Mouse (Mus musculus) MEL (cell line): ENCODE data around the gene Hspa1a. TPM values are rescaled to one million over a fixed set of nuclear protein-coding genes. Genes with fewer than 3 reads are reported as not detected.

Source experiments
- DNase-seq: peaks from one replicate; pipeline ENCODE4 v3.0.0; 2011; ENCODE audit warnings: low read depth, low spot score
- H3K27ac ChIP-seq: 2 replicates; pipeline ENCODE4 v1.5.1; 2012; ENCODE audit warnings: low read depth, mild to moderate bottlenecking, control low read depth, low read length, moderate library complexity; ENCODE audit not compliant: control insufficient read depth
- H3K27me3 ChIP-seq, 2 experiments: fragments of 150-350 bp in 1 of 2; sonication (generic) in 1 of 2; 2 replicates each; pipeline ENCODE4 v1.6.1; 2012; ENCODE audit warnings: low read length in 2 of 2, mild to moderate bottlenecking in 2 of 2, improper control_type of control experiment in 1 of 2, moderate library complexity in 1 of 2; ENCODE audit not compliant: insufficient read depth in 2 of 2, control insufficient read depth in 1 of 2
- H3K36me3 ChIP-seq, 2 experiments: 2 replicates each; pipeline ENCODE4 v1.6.1; 2012 to 2014; ENCODE audit warnings: low read length in 2 of 2, improper control_type of control experiment in 1 of 2, inconsistent platforms in 1 of 2, mild to moderate bottlenecking in 1 of 2; ENCODE audit not compliant: insufficient read depth in 2 of 2, control insufficient read depth in 1 of 2
- H3K4me1 ChIP-seq, 2 experiments: fragments of 150-350 bp in 1 of 2; sonication (generic) in 1 of 2; 2 replicates each; pipeline ENCODE4 v1.6.1; 2012; ENCODE audit warnings: low read length in 2 of 2, improper control_type of control experiment in 1 of 2, mild to moderate bottlenecking in 1 of 2; ENCODE audit not compliant: insufficient read depth in 2 of 2, control insufficient read depth in 1 of 2
- H3K4me3 ChIP-seq, 2 experiments: fragments of 150-350 bp in 1 of 2; sonication (generic) in 1 of 2; 2 replicates each; pipeline ENCODE4 v1.5.1; 2012; ENCODE audit warnings: low read depth in 2 of 2, low read length in 2 of 2, mild to moderate bottlenecking in 2 of 2, moderate library complexity in 2 of 2, control low read depth in 1 of 2, improper control_type of control experiment in 1 of 2; ENCODE audit not compliant: control insufficient read depth in 1 of 2, insufficient read depth in 1 of 2
- H3K79me2 ChIP-seq: 2 replicates; pipeline ENCODE4 v1.6.1; 2012; ENCODE audit warnings: mild to moderate bottlenecking, low read length, moderate library complexity; ENCODE audit not compliant: control insufficient read depth, poor library complexity, insufficient read depth
- H3K9ac ChIP-seq: 2 replicates; pipeline ENCODE4 v1.6.1; 2012; ENCODE audit warnings: low read depth, mild to moderate bottlenecking, control low read depth, low read length, moderate library complexity; ENCODE audit not compliant: control insufficient read depth, poor library complexity, severe bottlenecking
- H3K9me3 ChIP-seq: fragments of 150-350 bp; sonication (generic); replicated peaks from 2 replicates; pipeline ENCODE4 v1.6.1; 2012; ENCODE audit warnings: mild to moderate bottlenecking, low read length, improper control_type of control experiment, moderate library complexity; ENCODE audit not compliant: insufficient read depth
- CHD2 ChIP-seq: IDR thresholded peaks from 2 replicates; pipeline ENCODE4 v1.6.1; 2011; ENCODE audit warnings: low read length, improper control_type of control experiment
- EP300 ChIP-seq, 2 experiments: IDR thresholded peaks; 2 replicates each; pipeline ENCODE4 v1.6.1; 2011; ENCODE audit warnings: improper control_type of control experiment in 2 of 2, low read length in 2 of 2, low read depth in 1 of 2, mild to moderate bottlenecking in 1 of 2
- GABPA ChIP-seq: IDR thresholded peaks from 2 replicates; pipeline ENCODE4 v1.6.1; 2012; ENCODE audit warnings: low read depth, mild to moderate bottlenecking, inconsistent platforms, low read length, improper control_type of control experiment, moderate library complexity
- GATA1 ChIP-seq: IDR thresholded peaks from 2 replicates; pipeline ENCODE4 v1.6.1; 2011; ENCODE audit warnings: low read depth, low read length, improper control_type of control experiment
- JUND ChIP-seq: IDR thresholded peaks from 2 replicates; pipeline ENCODE4 v1.6.1; 2011; ENCODE audit warnings: low read depth, mild to moderate bottlenecking, improper control_type of control experiment, low read length
- MEF2A ChIP-seq: IDR thresholded peaks from 2 replicates; pipeline ENCODE4 v1.6.1; 2014; ENCODE audit warnings: low read depth, mild to moderate bottlenecking, inconsistent platforms, low read length, improper control_type of control experiment; ENCODE audit not compliant: poor library complexity, insufficient replicate concordance, severe bottlenecking; ENCODE audit errors: extremely low read depth
- MXI1 ChIP-seq: IDR thresholded peaks from 2 replicates; pipeline ENCODE4 v1.6.1; 2011; ENCODE audit warnings: mild to moderate bottlenecking, low read depth, low read length, improper control_type of control experiment
- MYB ChIP-seq: IDR thresholded peaks from 2 replicates; pipeline ENCODE4 v1.6.1; 2011; ENCODE audit warnings: mild to moderate bottlenecking, low read depth, low read length, improper control_type of control experiment
- NELFE ChIP-seq: IDR thresholded peaks from 2 replicates; pipeline ENCODE4 v1.6.1; 2011; ENCODE audit warnings: low read depth, low read length, improper control_type of control experiment
- NRF1 ChIP-seq: IDR thresholded peaks from 2 replicates; pipeline ENCODE4 v1.6.1; 2014; ENCODE audit warnings: low read depth, mild to moderate bottlenecking, inconsistent platforms, low read length, improper control_type of control experiment, moderate library complexity; ENCODE audit not compliant: poor library complexity, insufficient read depth, severe bottlenecking
- POLR2A ChIP-seq, 2 experiments: IDR thresholded peaks; 2 replicates each; pipeline ENCODE4 v1.6.1; 2011 to 2012; ENCODE audit warnings: low read length in 2 of 2, mild to moderate bottlenecking in 2 of 2, control low read depth in 1 of 2, improper control_type of control experiment in 1 of 2, low read depth in 1 of 2, moderate library complexity in 1 of 2; ENCODE audit not compliant: control insufficient read depth in 1 of 2, insufficient read depth in 1 of 2, poor library complexity in 1 of 2
- POLR2AphosphoS5 ChIP-seq: IDR thresholded peaks from 2 replicates; pipeline ENCODE4 v1.6.1; 2012; ENCODE audit warnings: low read depth, borderline replicate concordance, mild to moderate bottlenecking, inconsistent platforms, low read length, moderate library complexity, mixed read lengths
- SIN3A ChIP-seq: IDR thresholded peaks from 2 replicates; pipeline ENCODE4 v1.6.1; 2012; ENCODE audit warnings: low read length, improper control_type of control experiment, inconsistent platforms
- USF1 ChIP-seq: IDR thresholded peaks from 2 replicates; pipeline ENCODE4 v1.6.1; 2014; ENCODE audit warnings: low read depth, mild to moderate bottlenecking, inconsistent platforms, low read length, improper control_type of control experiment, moderate library complexity
- ZC3H11A ChIP-seq: IDR thresholded peaks from 2 replicates; pipeline ENCODE4 v1.6.1; 2012; ENCODE audit warnings: low read depth, mild to moderate bottlenecking, inconsistent platforms, low read length, improper control_type of control experiment
- polyA plus RNA-seq, 2 experiments: library from polyadenylated mRNA; stranded (reverse) in 1 of 2; unstranded in 1 of 2; fragments of >175 nt in 1 of 2; fragments of >200 nt in 1 of 2; gene quantifications; 2 replicates each; pipeline versions ENCODE4 v1.2.1 to v1.2.4; 2012; ENCODE audit warnings: low replicate concordance in 2 of 2, low read depth in 1 of 2; ENCODE audit not compliant: insufficient read length in 2 of 2, insufficient read depth in 1 of 2, missing spikeins in 1 of 2
- total RNA-seq: library from RNA; depleted of rRNA; stranded (reverse); fragments of 300-350 nt; gene quantifications from 2 replicates; pipeline ENCODE4 v1.2.3, GENCODE M21; 2012

The Hspa1a gene
- total and polyA plus RNA-seq, 3 experiments: not detected

DNA sequence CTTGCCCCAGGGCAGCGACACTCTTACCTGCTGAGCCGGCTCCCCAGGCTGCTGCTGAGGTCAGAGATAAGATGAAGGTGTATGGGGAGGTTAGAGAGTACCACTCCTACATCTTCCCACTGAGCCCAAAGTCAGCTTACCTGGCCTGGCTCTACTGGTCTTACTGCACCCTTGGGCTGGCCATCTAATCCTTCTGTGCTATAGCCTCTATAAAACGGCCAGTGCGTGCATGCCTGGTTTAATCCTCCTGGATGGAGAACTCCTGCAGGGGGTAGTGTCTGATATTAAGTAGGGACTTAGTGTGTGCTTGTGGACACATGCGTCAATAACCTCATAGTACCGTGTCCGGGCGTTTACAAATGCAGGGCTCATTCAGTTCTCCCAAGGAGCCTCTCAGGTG is 48.6 kb upstream of the Hspa1a start:
- Histone ChIP-seq H3K9me3 (no peaks in the 10 kb centered on the region), H3K9ac (peak overlapping the region; percentile 63), H3K36me3 (peaks cover 0 to 41% of the 10 kb centered on the region in 2 experiments; a peak in 2 of 4 replicates), H3K4me1 (peaks cover 14 to 54% of the 10 kb centered on the region in 2 experiments), H3K27ac (peak overlapping the region; percentile 96), H3K27me3 (no peaks in the 10 kb centered on the region), H3K79me2 (peaks cover 22% of the 10 kb centered on the region), H3K4me3 (no peak overlapping the region)
- TF ChIP-seq POLR2A (IDR thresholded peaks at IDR 0.05; ENCODE audit: control insufficient read depth in 1 of 2, insufficient read depth in 1 of 2, low read depth in 1 of 2, low read length in 2 of 2, poor library complexity in 1 of 2): no peak
- TF ChIP-seq MYB: no peak
- no peak for TF ChIP-seq MXI1
- no peak for TF ChIP-seq USF1
- TF ChIP-seq NRF1: no peak
- no peak for TF ChIP-seq SIN3A
- no peak for TF ChIP-seq NELFE
- TF ChIP-seq GABPA: no peak
- no peak for DNase-seq

DNA sequence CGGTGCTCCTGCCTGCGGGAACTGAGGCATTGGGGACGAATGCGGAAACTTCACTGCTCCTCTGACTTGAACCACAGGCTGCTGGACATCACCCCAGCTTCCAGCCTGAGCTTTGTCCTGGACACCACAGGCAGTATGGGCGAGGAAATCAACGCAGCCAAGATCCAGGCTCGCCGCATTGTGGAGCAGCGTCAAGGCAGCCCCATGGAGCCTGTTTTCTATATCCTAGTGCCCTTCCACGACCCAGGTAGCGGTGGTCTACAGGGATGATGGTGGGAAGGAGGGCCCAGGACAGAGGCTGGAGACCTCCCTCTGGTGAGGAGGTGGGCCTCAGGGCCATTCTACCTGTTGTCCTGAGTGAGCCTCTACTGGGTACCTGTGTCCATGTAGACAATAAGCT is 47.9 kb upstream of the Hspa1a start:
- no peaks in the 10 kb centered on the region for H3K9me3 ChIP-seq

DNA sequence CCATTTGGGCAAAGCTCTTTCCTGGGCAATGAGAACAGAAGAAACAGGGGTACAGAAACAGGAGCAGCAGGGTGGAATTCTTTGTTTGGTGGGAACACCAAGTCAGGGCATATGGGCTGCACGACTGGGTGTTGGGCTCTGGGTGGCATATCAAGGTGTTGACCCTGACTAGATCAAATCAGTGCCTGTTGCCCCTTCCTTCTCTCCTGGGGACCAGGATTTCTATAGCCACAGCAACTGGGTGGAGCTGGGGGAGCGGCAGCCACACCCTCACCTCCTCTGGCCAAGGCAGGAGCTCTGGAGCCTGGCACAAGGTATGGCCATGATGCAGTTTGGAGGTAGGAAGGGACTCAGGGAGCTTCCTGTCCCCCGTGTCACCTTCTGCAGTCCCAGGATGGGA is 46.2 kb upstream of the Hspa1a start:
- Histone ChIP-seq H3K36me3 (peaks cover 0 to 23% of the 10 kb centered on the region in 2 experiments; a peak in 3 of 4 replicates), H3K9ac (no peak overlapping the region), H3K79me2 (peaks cover 2% of the 10 kb centered on the region; the same call in 1 of the 2 replicates), H3K27ac (no peak overlapping the region), H3K9me3 (no peaks in the 10 kb centered on the region), H3K4me3 (no peak overlapping the region), H3K4me1 (peaks cover 7 to 34% of the 10 kb centered on the region in 2 experiments), H3K27me3 (no peaks in the 10 kb centered on the region)
- no peak for DNase-seq
- TF ChIP-seq ZC3H11A (no peak), EP300 (IDR thresholded peaks at IDR 0.05; ENCODE audit: low read depth in 1 of 2, low read length in 2 of 2) (no peak), GATA1 (no peak)

More for the DNA sequence above, 47.9 kb upstream of the Hspa1a start:
- no peak for DNase-seq
- H3K27me3 ChIP-seq: no peaks in the 10 kb centered on the region
- TF ChIP-seq USF1: no peak
- no peak for TF ChIP-seq POLR2A (IDR thresholded peaks at IDR 0.05; ENCODE audit: control insufficient read depth in 1 of 2, insufficient read depth in 1 of 2, low read depth in 1 of 2, low read length in 2 of 2, poor library complexity in 1 of 2)
- TF ChIP-seq CHD2: no peak
- no peak for TF ChIP-seq MYB
- TF ChIP-seq JUND: no peak
- no peak for TF ChIP-seq NRF1
- TF ChIP-seq MEF2A: no peak
- TF ChIP-seq POLR2AphosphoS5: no peak
- TF ChIP-seq, all 39 proteins: peak for 0
- no peak overlapping the region for H3K9ac ChIP-seq
- no peak overlapping the region for H3K4me3 ChIP-seq
- H3K36me3 ChIP-seq: peaks cover 0 to 37% of the 10 kb centered on the region in 2 experiments; a peak in 2 of 4 replicates
- no peak overlapping the region for H3K27ac ChIP-seq
- peaks cover 14 to 49% of the 10 kb centered on the region in 2 experiments for H3K4me1 ChIP-seq
- H3K79me2 ChIP-seq: peaks cover 18% of the 10 kb centered on the region
